Mouse (Mus musculus) liver, postnatal 0 days (tissue): ENCODE measurements around the gene Fam171a2. TPM values are rescaled to one million over a fixed set of nuclear protein-coding genes. Genes with fewer than 3 reads are reported as not detected.

Experiments
- ATAC-seq: fragments of 200-750 bp; cut with Nextera tagmentation; 2 replicates; pipeline ENCODE4 v1.8.0; 2017; ENCODE audit warnings: mild to moderate bottlenecking, moderate library complexity
- DNase-seq: peaks from one replicate; pipeline ENCODE4 v3.0.0-alpha.2; 2016
- H3K27ac ChIP-seq: fragments of 300-500 bp; sonication (generic); 2 replicates; pipeline ENCODE4 v1.5.1; 2014; ENCODE audit warnings: antibody characterized with exemption, moderate library complexity, mild to moderate bottlenecking, low read depth
- H3K27me3 ChIP-seq: fragments of 300-500 bp; sonication (generic); 2 replicates; pipeline ENCODE4 v1.6.1; 2014; ENCODE audit warnings: low read length, control low read depth, mixed read lengths; ENCODE audit not compliant: insufficient read depth
- H3K36me3 ChIP-seq: fragments of 300-500 bp; sonication (generic); replicated peaks from 2 replicates; pipeline ENCODE4 v1.6.1; 2014; ENCODE audit warnings: mild to moderate bottlenecking, control low read depth, low read length, moderate library complexity, mixed read lengths; ENCODE audit not compliant: insufficient read depth
- H3K4me1 ChIP-seq: fragments of 300-500 bp; sonication (generic); 2 replicates; pipeline ENCODE4 v1.6.1; 2014; ENCODE audit warnings: antibody characterized with exemption, mild to moderate bottlenecking, control low read depth; ENCODE audit not compliant: insufficient read depth
- H3K4me2 ChIP-seq: fragments of 300-500 bp; sonication (generic); 2 replicates; pipeline ENCODE4 v1.6.1; 2014; ENCODE audit warnings: low read depth, mild to moderate bottlenecking, low read length, moderate library complexity, mixed read lengths
- H3K4me3 ChIP-seq: fragments of 300-500 bp; sonication (generic); 2 replicates; pipeline ENCODE4 v1.5.1; 2014; ENCODE audit warnings: low read depth, low read length
- H3K9ac ChIP-seq: fragments of 300-500 bp; sonication (generic); replicated peaks from 2 replicates; pipeline ENCODE4 v1.6.1; 2014; ENCODE audit warnings: mild to moderate bottlenecking, moderate library complexity
- H3K9me3 ChIP-seq: fragments of 300-500 bp; sonication (generic); 2 replicates; pipeline ENCODE4 v1.6.1; 2016; ENCODE audit warnings: mild to moderate bottlenecking, control low read depth, low read length, mixed read lengths
- CTCF ChIP-seq: sonication (generic); IDR thresholded peaks from 2 replicates; pipeline ENCODE4 v1.5.1; 2016; ENCODE audit warnings: antibody characterized with exemption, low read depth
- EP300 ChIP-seq: IDR thresholded peaks from 2 replicates; pipeline ENCODE4 v1.6.1; 2016; ENCODE audit warnings: antibody characterized with exemption, low read depth, mild to moderate bottlenecking
- WGBS: fragments of 180-500 bp; shearing (Covaris S2); extraction: QIAGEN DNeasy Blood & Tissue Kit; methylation state at CpG from one replicate; pipeline ENCODE4 v1.1.7; 2014; ENCODE audit not compliant: insufficient replicate concordance; 5-methylcytosine and 5-hydroxymethylcytosine counted together
- polyA plus RNA-seq: library from polyadenylated mRNA; unstranded; fragments of >200 nt; fragmentation: Nextera tagmentation; extraction: Ambion mirVana; gene quantifications from 2 replicates; pipeline ENCODE4 v1.2.1, GENCODE M21; 2015

The Fam171a2 gene
- polyA plus RNA-seq, 1 experiment from 2014 or later: 0.23 TPM

- Histone ChIP-seq H3K27ac (no peak overlapping the region), H3K4me1 (no peaks in the 10 kb centered on the region), H3K27me3 (no peaks in the 10 kb centered on the region), H3K4me2 (no peak overlapping the region), H3K9ac (no peak overlapping the region), H3K9me3 (no peaks in the 10 kb centered on the region), H3K36me3 (peaks cover 20% of the 10 kb centered on the region), H3K4me3 (no peak overlapping the region)
- 94% methylated on average over 2 of the region's 2 CpGs for WGBS
- ATAC-seq (no peak), DNase-seq (no peak)
- TF ChIP-seq EP300 (no peak), CTCF (no peak)
Measured at GRCm38 (mm10) chr11:102493241-102493640, 45.8 kb upstream of the Fam171a2 start.

- WGBS: 57% methylated on average over 2 of the region's 2 CpGs
- Histone ChIP-seq H3K9ac (no peak overlapping the region), H3K4me3 (no peak overlapping the region), H3K27me3 (no peaks in the 10 kb centered on the region), H3K36me3 (peaks cover 26% of the 10 kb centered on the region), H3K4me2 (no peak overlapping the region), H3K4me1 (no peaks in the 10 kb centered on the region), H3K27ac (no peak overlapping the region), H3K9me3 (no peaks in the 10 kb centered on the region)
- ATAC-seq: no peak
- TF ChIP-seq EP300 (no peak), CTCF (no peak)
- no peak for DNase-seq
Measured at GRCm38 (mm10) chr11:102487901-102488300, 40.4 kb upstream of the Fam171a2 start.

DNA sequence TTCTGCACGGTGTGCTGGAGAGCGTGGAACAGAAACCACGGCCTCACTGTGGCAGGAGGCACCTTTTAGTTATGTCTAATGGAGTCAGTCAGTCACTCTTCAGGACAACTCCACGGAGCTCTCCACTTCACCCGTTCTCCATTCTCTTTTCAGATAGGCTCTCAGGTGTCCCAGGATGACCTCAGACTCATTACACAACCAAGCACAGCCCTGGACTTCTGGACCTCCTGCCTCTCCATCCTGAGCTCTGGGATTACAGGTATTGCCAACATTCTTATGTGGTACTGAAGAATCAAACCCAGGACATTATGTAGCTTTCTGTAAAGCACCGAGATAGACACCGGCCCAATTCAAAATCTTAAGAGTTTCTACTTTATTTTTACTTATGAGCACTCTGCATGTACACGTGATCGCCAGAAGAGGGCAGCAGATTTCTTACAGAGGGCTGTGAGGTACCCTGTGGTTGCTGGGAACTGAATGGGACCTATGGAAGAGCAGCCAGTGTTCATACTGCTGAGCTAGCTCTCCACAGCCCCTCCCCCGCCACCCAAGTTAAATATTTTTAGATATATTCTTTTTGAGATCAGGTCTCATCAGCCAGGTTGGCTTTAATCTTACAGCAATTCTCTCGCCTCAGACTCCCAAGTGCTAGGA is 39.4 kb upstream of the Fam171a2 start:
- Histone ChIP-seq H3K4me3 (no peak overlapping the region), H3K4me2 (no peak overlapping the region), H3K27ac (no peak overlapping the region), H3K9ac (no peak overlapping the region; the same call in 1 of the 2 replicates), H3K4me1 (no peaks in the 10 kb centered on the region), H3K9me3 (no peaks in the 10 kb centered on the region), H3K36me3 (peaks cover 26% of the 10 kb centered on the region), H3K27me3 (no peaks in the 10 kb centered on the region)
- TF ChIP-seq EP300 (no peak), CTCF (peak; percentile 76)
- WGBS: 57% methylated on average over 11 of the region's 11 CpGs
- ATAC-seq (peak; percentile 89), DNase-seq (peak; percentile 33)

DNA sequence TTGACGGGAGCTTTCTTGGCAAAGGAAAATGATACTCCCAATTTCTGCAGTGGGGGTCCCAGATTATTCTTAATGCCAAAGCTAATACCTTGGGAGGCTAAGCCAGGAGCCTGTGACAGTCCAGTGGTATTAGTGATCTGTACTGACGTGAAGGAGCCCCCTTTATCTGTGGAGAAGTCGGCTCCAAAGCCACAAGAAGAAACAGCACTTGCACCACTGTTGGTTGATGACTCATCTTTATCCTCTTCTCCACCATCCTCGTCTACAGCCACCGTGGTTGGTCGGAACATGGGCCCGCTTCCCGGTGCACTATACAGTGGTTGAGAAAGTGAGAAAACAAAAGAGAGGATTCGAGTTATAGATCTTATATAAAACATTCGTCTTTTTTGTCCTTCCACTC is 34.3 kb upstream of the Fam171a2 start:
- Histone ChIP-seq H3K9me3 (no peaks in the 10 kb centered on the region), H3K36me3 (peaks cover 66% of the 10 kb centered on the region), H3K9ac (no peak overlapping the region), H3K4me1 (no peaks in the 10 kb centered on the region), H3K4me3 (no peak overlapping the region), H3K27ac (no peak overlapping the region), H3K27me3 (no peaks in the 10 kb centered on the region), H3K4me2 (no peak overlapping the region)
- 78% methylated on average over 10 of the region's 10 CpGs for WGBS
- ATAC-seq (no peak), DNase-seq (no peak)
- no peak for TF ChIP-seq CTCF
- TF ChIP-seq EP300: no peak

DNA sequence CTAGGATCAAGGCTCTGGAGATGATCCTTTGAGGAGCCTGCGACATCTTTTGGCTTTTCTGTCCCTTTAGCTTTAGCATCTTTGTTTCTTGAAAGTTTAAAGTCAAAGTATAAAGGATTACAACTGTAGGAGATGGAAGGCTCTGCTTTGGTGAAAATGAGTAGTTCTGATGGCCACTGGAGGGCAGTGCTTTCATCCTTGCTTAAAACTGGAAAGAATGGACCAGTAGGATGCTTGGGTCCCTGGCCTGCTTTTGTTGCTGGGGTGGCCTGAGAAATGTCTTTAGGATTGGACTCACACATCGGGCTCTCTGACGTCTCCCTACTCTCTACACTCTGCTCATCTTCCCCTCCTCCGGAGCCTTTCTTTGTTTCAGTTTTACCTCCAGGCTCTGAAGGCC is 33.4 kb upstream of the Fam171a2 start:
- no peak overlapping the region for H3K27ac ChIP-seq
- H3K9ac ChIP-seq: no peak overlapping the region
- no peak overlapping the region for H3K4me2 ChIP-seq
- no peaks in the 10 kb centered on the region for H3K4me1 ChIP-seq
- ATAC-seq: no peak
- TF ChIP-seq CTCF: peak; percentile 34
- TF ChIP-seq EP300: no peak
- H3K9me3 ChIP-seq: no peaks in the 10 kb centered on the region
- H3K4me3 ChIP-seq: no peak overlapping the region
- DNase-seq: no peak
- no peaks in the 10 kb centered on the region for H3K27me3 ChIP-seq
- WGBS: 94% methylated on average over 4 of the region's 4 CpGs
- H3K36me3 ChIP-seq: peaks cover 59% of the 10 kb centered on the region

- no peaks in the 10 kb centered on the region for H3K9me3 ChIP-seq
- no peak overlapping the region for H3K4me2 ChIP-seq
- WGBS: 97% methylated on average over 15 of the region's 15 CpGs
- H3K9ac ChIP-seq: no peak overlapping the region
- no peak overlapping the region for H3K27ac ChIP-seq
- peaks cover 52% of the 10 kb centered on the region for H3K36me3 ChIP-seq
- H3K4me3 ChIP-seq: no peak overlapping the region
- no peak for DNase-seq
- no peak for ATAC-seq
- H3K4me1 ChIP-seq: no peaks in the 10 kb centered on the region
- H3K27me3 ChIP-seq: no peaks in the 10 kb centered on the region
- TF ChIP-seq EP300: no peak
- no peak for TF ChIP-seq CTCF
Measured at GRCm38 (mm10) chr11:102480111-102480510, 32.6 kb upstream of the Fam171a2 start.
